In genomic region chr3:79129044-79129600, GRCm38 (mm10) we compare ENCODE assay signal across 12 mouse cellular contexts.
DNase-seq lines count a peak whose midpoint lies in the region; ATAC-seq and TF ChIP-seq lines count a peak whose summit lies in the region.
"Had no signal": no experiment of that assay in that cellular context is flagged by ENCODE, and none has a peak within 500 bp of the region (broad histone marks: within the 10 kb centered on the region; RNA-seq: fewer than 3 reads in every experiment).

No protein-coding gene starts in this region.

- peak overlapping the region; percentile 50; the same call in 1 of the 2 replicates for H3K27ac ChIP-seq in heart, adult 2 months
- H3K27ac ChIP-seq in lung, embryonic 16.5 days (ENCODE audit: low read length), result no peak overlapping the region
- no peak overlapping the region for H3K27ac ChIP-seq in limb, embryonic 14.5 days (replicated peaks; ENCODE audit: low read depth, low read length)
- H3K27ac ChIP-seq: embryonic facial prominence, embryonic 13.5 days; heart, embryonic 13.5 days; liver, embryonic 12.5 days had no signal

- H3K79me2 ChIP-seq in heart, adult 2 months (replicated peaks; ENCODE audit: control insufficient read depth, insufficient read depth, low read length), result peaks cover 4% of the 10 kb centered on the region; the same call in 1 of the 2 replicates

- no peak overlapping the region for H3K4me2 ChIP-seq in lung, embryonic 16.5 days (ENCODE audit: low read depth, low read length)
- no peak overlapping the region for H3K4me2 ChIP-seq in limb, embryonic 14.5 days (replicated peaks; ENCODE audit: low read depth, low read length, severe bottlenecking)
- H3K4me2 ChIP-seq: embryonic facial prominence, embryonic 13.5 days; heart, embryonic 13.5 days; liver, embryonic 12.5 days had no signal

- TF ChIP-seq POLR2A in heart, adult 2 months (IDR thresholded peaks at IDR 0.05; ENCODE audit: insufficient read depth, low read depth, low read length), result no peak
- TF ChIP-seq POLR2A in lung, adult 2 months (IDR thresholded peaks at IDR 0.05; ENCODE audit: borderline replicate concordance, extremely low read depth, low read depth, low read length), result no peak
- TF ChIP-seq POLR2A in limb, embryonic 14.5 days (IDR thresholded peaks at IDR 0.05; ENCODE audit: borderline replicate concordance, extremely low read depth, insufficient read depth, insufficient read length), result no peak

- H3K27me3 ChIP-seq in heart, adult 2 months (ENCODE audit: control insufficient read depth, insufficient read depth, low read length), result no peaks in the 10 kb centered on the region
- no peaks in the 10 kb centered on the region for H3K27me3 ChIP-seq in lung, embryonic 16.5 days (ENCODE audit: control insufficient read depth, insufficient read depth, low read depth, low read length)
- no peaks in the 10 kb centered on the region for H3K27me3 ChIP-seq in limb, embryonic 14.5 days (ENCODE audit: control insufficient read depth, insufficient read depth, low read length)
- H3K27me3 ChIP-seq: embryonic facial prominence, embryonic 13.5 days; heart, embryonic 13.5 days; liver, embryonic 12.5 days had no signal

- H3K4me1 ChIP-seq in heart, adult 2 months (ENCODE audit: control insufficient read depth, insufficient read depth, low read length), result peaks cover 14% of the 10 kb centered on the region
- 0 out of 2 replicates have a peak, but pooled peaks cover 2% of the 10 kb centered on the region for H3K4me1 ChIP-seq in lung, embryonic 16.5 days (replicated peaks; ENCODE audit: control insufficient read depth, insufficient read depth, low read length)
- H3K4me1 ChIP-seq in lung, adult 2 months (ENCODE audit: control insufficient read depth, insufficient read depth, low read length), result peaks cover 11% of the 10 kb centered on the region
- H3K4me1 ChIP-seq in limb, embryonic 14.5 days (ENCODE audit: control insufficient read depth, insufficient read depth, low read length), result 0 out of 2 replicates have a peak, but pooled peaks cover 3% of the 10 kb centered on the region
- H3K4me1 ChIP-seq: liver, embryonic 12.5 days had no signal

- 44% methylated on average over 6 of the region's 6 CpGs for WGBS in heart, adult 2 months
- 50% methylated on average over 6 of the region's 6 CpGs for WGBS in lung, embryonic 16.5 days
- 46% methylated on average over 6 of the region's 6 CpGs for WGBS in lung, adult 2 months
- 68% methylated on average over 6 of the region's 6 CpGs for WGBS in limb, embryonic 14.5 days

- H3K9ac ChIP-seq in heart, adult 2 months (ENCODE audit: low read depth, low read length), result no peak overlapping the region
- H3K9ac ChIP-seq in lung, embryonic 16.5 days (ENCODE audit: low read length), result no peak overlapping the region
- no peak overlapping the region for H3K9ac ChIP-seq in limb, embryonic 14.5 days (ENCODE audit: low read depth, low read length, severe bottlenecking)
- H3K9ac ChIP-seq: embryonic facial prominence, embryonic 13.5 days; heart, embryonic 13.5 days; liver, embryonic 12.5 days had no signal

- no peak for TF ChIP-seq EP300 in heart, adult 2 months (IDR thresholded peaks at IDR 0.05; ENCODE audit: insufficient read depth, low read depth, low read length)

- peaks cover 26% of the 10 kb centered on the region for H3K36me3 ChIP-seq in heart, adult 2 months (ENCODE audit: control insufficient read depth, insufficient read depth, low read length)
- no peaks in the 10 kb centered on the region for H3K36me3 ChIP-seq in lung, embryonic 16.5 days (ENCODE audit: control insufficient read depth, insufficient read depth, low read length)
- H3K36me3 ChIP-seq in limb, embryonic 14.5 days (ENCODE audit: control insufficient read depth, insufficient read depth, low read length), result no peaks in the 10 kb centered on the region
- H3K36me3 ChIP-seq: embryonic facial prominence, embryonic 13.5 days; liver, embryonic 12.5 days had no signal

- no peak for DNase-seq in heart, adult 2 months
- DNase-seq in heart, postnatal 14 days, result no peak
- no peak for DNase-seq in lung, adult 2 months
- DNase-seq in ZHBTc4 (ENCODE audit: low read depth, low spot score), result peak; percentile 66
- DNase-seq in limb, embryonic 14.5 days (ENCODE audit: low spot score), result peak; percentile 56
- DNase-seq in spleen, adult 18-20 months, result no peak
- DNase-seq: right cerebral cortex, postnatal 4 days had no signal

- no peaks in the 10 kb centered on the region for H3K9me3 ChIP-seq in lung, embryonic 16.5 days (ENCODE audit: control insufficient read depth, low read length)
- no peaks in the 10 kb centered on the region for H3K9me3 ChIP-seq in limb, embryonic 14.5 days (ENCODE audit: control insufficient read depth, low read length)
- H3K9me3 ChIP-seq: embryonic facial prominence, embryonic 13.5 days; heart, embryonic 13.5 days; liver, embryonic 12.5 days had no signal

- H3K4me3 ChIP-seq in heart, adult 2 months, result no peak overlapping the region
- H3K4me3 ChIP-seq in lung, embryonic 16.5 days (ENCODE audit: low read length), result no peak overlapping the region
- H3K4me3 ChIP-seq in lung, adult 2 months (replicated peaks; ENCODE audit: extremely low read depth, low read depth, low read length), result no peak overlapping the region
- no peak overlapping the region for H3K4me3 ChIP-seq in limb, embryonic 14.5 days (replicated peaks; ENCODE audit: low read length)
- H3K4me3 ChIP-seq: embryonic facial prominence, embryonic 13.5 days; heart, embryonic 13.5 days; liver, embryonic 12.5 days had no signal

- TF ChIP-seq CTCF in heart, adult 2 months (IDR thresholded peaks at IDR 0.05), result no peak
- no peak for TF ChIP-seq CTCF in lung, adult 2 months (IDR thresholded peaks at IDR 0.05; ENCODE audit: insufficient read depth, low read length)

- intact Hi-C loops in heart, adult 2 months (cut with DNase I), result loop anchor here (2.0 kb wide), 2 partner anchors 16 to 50 kb away; no protein-coding TSS in a partner anchor
- intact Hi-C loops in heart, postnatal 14 days (cut with DNase I), result no loop called here

- ATAC-seq in lung, embryonic 16.5 days (ENCODE audit: low read depth), result 0 out of 2 replicates have a peak, but pooled peaks have one; percentile 38
- ATAC-seq in limb, embryonic 14.5 days (ENCODE audit: low FRiP score, low read depth), result no peak
- no peak for ATAC-seq in cerebellum, adult (ENCODE audit: insufficient number of reproducible peaks, low FRiP score, low TSS enrichment)
- ATAC-seq: liver, embryonic 12.5 days had no signal

Comparison
In these comparisons a context has a peak if more than half of its experiments do, and no peak if none do; other contexts are left out.
1. DNase-seq: peak in ZHBTc4 (single experiment) and limb, embryonic 14.5 days (single experiment); none in heart, adult 2 months (0 of 2), heart, postnatal 14 days (0 of 2), lung, adult 2 months (single experiment) and spleen, adult 18-20 months (0 of 2).